25 mouse cellular contexts compared by ENCODE assay signal in the genomic region with DNA sequence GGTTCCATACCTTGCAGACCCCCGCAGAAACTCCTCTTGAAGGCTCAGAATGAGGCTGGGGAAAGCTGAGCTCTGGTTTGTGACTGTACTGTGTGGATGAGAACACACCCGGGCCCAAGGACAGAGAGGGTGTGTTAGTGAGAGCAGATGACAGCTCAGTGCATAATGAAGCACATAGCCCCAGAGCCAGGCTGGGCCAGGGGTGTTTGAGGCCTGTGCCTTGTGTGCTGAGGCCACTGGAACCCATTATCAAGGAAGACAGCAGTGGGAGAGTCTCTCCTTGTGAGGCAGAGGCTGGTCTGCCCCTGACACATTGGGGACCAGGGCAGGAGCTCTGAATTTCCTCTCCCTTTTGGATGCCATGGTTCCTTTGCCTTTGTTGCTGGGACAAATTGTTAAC.
"Had no signal": no experiment of that assay in that cellular context is flagged by ENCODE, and none has a peak within 500 bp of the region (broad histone marks: within the 10 kb centered on the region; RNA-seq: fewer than 3 reads in every experiment).

No protein-coding gene starts in this region.

- H3K9me3 ChIP-seq: embryonic facial prominence, embryonic 10.5 days; embryonic facial prominence, embryonic 12.5 days; embryonic facial prominence, embryonic 13.5 days; embryonic facial prominence, embryonic 15.5 days; forebrain, embryonic 10.5 days; forebrain, embryonic 12.5 days; forebrain, embryonic 13.5 days; forebrain, embryonic 15.5 days had no signal

- H3K4me3 ChIP-seq: embryonic facial prominence, embryonic 10.5 days; embryonic facial prominence, embryonic 12.5 days; embryonic facial prominence, embryonic 13.5 days; embryonic facial prominence, embryonic 15.5 days; erythroblast, embryonic 14.5 days; forebrain, embryonic 10.5 days; forebrain, embryonic 12.5 days; forebrain, embryonic 13.5 days; forebrain, embryonic 15.5 days; gastrocnemius, adult 2 months had no signal

- H3K36me3 ChIP-seq: embryonic facial prominence, embryonic 10.5 days; embryonic facial prominence, embryonic 12.5 days; embryonic facial prominence, embryonic 13.5 days; embryonic facial prominence, embryonic 15.5 days; forebrain, embryonic 10.5 days; forebrain, embryonic 12.5 days; forebrain, embryonic 15.5 days had no signal

- DNase-seq: cerebellum, adult 2 months; cerebellum, adult 8-10 months; cerebellum, adult 9-10 months; cerebellum, adult 9-11 months; cerebellum, postnatal 10 days; cerebellum, postnatal 14 days; cerebellum, postnatal 25 days; cerebellum, postnatal 36 days; embryo, embryonic 11 days; forebrain, postnatal 0 days; gastrocnemius, adult 2 months; gastrocnemius, postnatal 10 days; gastrocnemius, postnatal 14 days; gastrocnemius, postnatal 25 days; gastrocnemius, postnatal 36 days; heart, adult 18-20 months had no signal

- H3K9ac ChIP-seq: embryonic facial prominence, embryonic 12.5 days; embryonic facial prominence, embryonic 13.5 days; embryonic facial prominence, embryonic 15.5 days; forebrain, embryonic 12.5 days; forebrain, embryonic 13.5 days; forebrain, embryonic 15.5 days; forebrain, postnatal 0 days had no signal

- H3K27ac ChIP-seq: embryonic facial prominence, embryonic 10.5 days; embryonic facial prominence, embryonic 12.5 days; embryonic facial prominence, embryonic 13.5 days; embryonic facial prominence, embryonic 15.5 days; forebrain, embryonic 10.5 days; forebrain, embryonic 12.5 days; forebrain, embryonic 13.5 days; forebrain, embryonic 15.5 days; gastrocnemius, adult 2 months had no signal

- H3K27me3 ChIP-seq: embryonic facial prominence, embryonic 12.5 days; embryonic facial prominence, embryonic 13.5 days; embryonic facial prominence, embryonic 15.5 days; forebrain, embryonic 12.5 days; forebrain, embryonic 13.5 days; forebrain, embryonic 15.5 days had no signal
